Mouse (Mus musculus) left cerebral cortex, postnatal 10 days (tissue): ENCODE measurements around the gene Zzz3. TPM values are rescaled to one million over a fixed set of nuclear protein-coding genes. Genes with fewer than 3 reads are reported as not detected.

ENCODE experiments used
- DNase-seq, 2 experiments: peaks; one replicate each; pipeline ENCODE4 v3.0.0; 2021 to 2022; ENCODE audit warnings: low spot score in 2 of 2, mixed read lengths in 1 of 2; ENCODE audit errors: extremely low spot score in 1 of 2
- intact Hi-C: fragments of 180-260 bp; cut with DNase I; formaldehyde crosslinking; loops from one replicate; pipeline ENCODE4 v1.15.1; 2025
- total RNA-seq, 2 experiments: library from RNA; stranded (reverse); gene quantifications; 2 replicates each; pipeline ENCODE4 v1.2.3; 2021

Gene Zzz3
- total RNA-seq, 2 experiments from 2014 or later: 30.3 to 31.9 TPM

GRCm38 (mm10) chr3:152480336-152480735 lies 85.1 kb downstream of the Zzz3 start:
- intact Hi-C loops: no loop called here
- DNase-seq: no peak

GRCm38 (mm10) chr3:152482182-152482581 lies 86.9 kb downstream of the Zzz3 start:
- DNase-seq: no peak
- intact Hi-C loops: no loop called here

GRCm38 (mm10) chr3:152483800-152484199 lies 88.5 kb downstream of the Zzz3 start:
- intact Hi-C loops: no loop called here
- no peak for DNase-seq

- peak in 1 of 2 experiments; percentile 30 for DNase-seq
- intact Hi-C loops: no loop called here
Measured at GRCm38 (mm10) chr3:152484206-152484605, 88.9 kb downstream of the Zzz3 start.

GRCm38 (mm10) chr3:152488964-152489363 lies 93.7 kb downstream of the Zzz3 start:
- intact Hi-C loops: no loop called here
- DNase-seq: no peak

- intact Hi-C loops: no loop called here
- no peak for DNase-seq
Measured at GRCm38 (mm10) chr3:152490423-152490822, 95.2 kb downstream of the Zzz3 start.

- DNase-seq: no peak
- intact Hi-C loops: no loop called here
Measured at GRCm38 (mm10) chr3:152492241-152492640, 97.0 kb downstream of the Zzz3 start.

- intact Hi-C loops: no loop called here
Measured at GRCm38 (mm10) chr3:152493813-152494212, 98.5 kb downstream of the Zzz3 start.

GRCm38 (mm10) chr3:152494667-152495360 lies 99.5 kb downstream of the Zzz3 start:
- intact Hi-C loops: no loop called here

More at GRCm38 (mm10) chr3:152493813-152494212, 98.5 kb downstream of the Zzz3 start:
- DNase-seq: no peak

GRCm38 (mm10) chr3:152495415-152495898 lies 100.2 kb downstream of the Zzz3 start:
- intact Hi-C loops: no loop called here
- no peak for DNase-seq

More at GRCm38 (mm10) chr3:152494667-152495360, 99.5 kb downstream of the Zzz3 start:
- DNase-seq: no peak

GRCm38 (mm10) chr3:152497084-152497483 lies 101.8 kb downstream of the Zzz3 start:
- intact Hi-C loops: no loop called here
- DNase-seq: no peak

- no peak for DNase-seq
- intact Hi-C loops: no loop called here
Measured at GRCm38 (mm10) chr3:152497842-152498241, 102.6 kb downstream of the Zzz3 start.

- intact Hi-C loops: no loop called here
- DNase-seq: no peak
Measured at GRCm38 (mm10) chr3:152498968-152499696, 103.9 kb downstream of the Zzz3 start.

- no peak for DNase-seq
- intact Hi-C loops: no loop called here
Measured at GRCm38 (mm10) chr3:152507900-152508299, 112.6 kb downstream of the Zzz3 start.

GRCm38 (mm10) chr3:152508419-152508993 lies 113.2 kb downstream of the Zzz3 start:
- DNase-seq: no peak
- intact Hi-C loops: no loop called here

GRCm38 (mm10) chr3:152509268-152509667 lies 114.0 kb downstream of the Zzz3 start:
- no peak for DNase-seq
- intact Hi-C loops: no loop called here
